Mouse (Mus musculus): ENCODE measurements at regions not wholly inside any gene's neighbourhood (a gene's known extent, or its start where the extent isn't known, plus 50 kb on each side); places are given as distances from the start of the nearest gene placed in this dataset.

GRCm38 (mm10) chr2:30690925-30691856, 96.4 kb downstream of the Cstad start:
- TF ChIP-seq USF1 (IDR thresholded peaks at IDR 0.05; ENCODE audit: low read depth, low read length) (no peak), GABPA (IDR thresholded peaks at IDR 0.05; ENCODE audit: insufficient replicate concordance, low read depth, low read length) (no peak), TBP (conservative IDR thresholded peaks at IDR 0.05; ENCODE audit: low read depth, low read length) (no peak), POLR2A (IDR thresholded peaks at IDR 0.05; ENCODE audit: low read depth, low read length) (no peak), SIN3A (IDR thresholded peaks at IDR 0.05; ENCODE audit: low read length) (no peak), CTCF (conservative IDR thresholded peaks at IDR 0.05 in 1 of 2, IDR thresholded peaks at IDR 0.05 in 1 of 2; ENCODE audit: low read depth in 2 of 2, low read length in 2 of 2) (no peak), JUND (conservative IDR thresholded peaks at IDR 0.05; ENCODE audit: low read depth, low read length) (no peak), EP300 (IDR thresholded peaks at IDR 0.05; ENCODE audit: low read length) (no peak)

All from CH12.LX (cell line).